Mouse (Mus musculus): ENCODE measurements at regions not wholly inside any gene's neighbourhood (a gene's known extent, or its start where the extent isn't known, plus 50 kb on each side); places are given as distances from the start of the nearest gene placed in this dataset.

GRCm38 (mm10) chr13:56350705-56351400 is 54.5 kb upstream of the Cxcl14 start:
- peak; percentile 46 to 62 for DNase-seq (ENCODE audit: low spot score in 2 of 2)

- no peak for DNase-seq (ENCODE audit: low spot score in 2 of 2)
Measured at GRCm38 (mm10) chr13:56351401-56351735, 55.0 kb upstream of the Cxcl14 start.

DNA sequence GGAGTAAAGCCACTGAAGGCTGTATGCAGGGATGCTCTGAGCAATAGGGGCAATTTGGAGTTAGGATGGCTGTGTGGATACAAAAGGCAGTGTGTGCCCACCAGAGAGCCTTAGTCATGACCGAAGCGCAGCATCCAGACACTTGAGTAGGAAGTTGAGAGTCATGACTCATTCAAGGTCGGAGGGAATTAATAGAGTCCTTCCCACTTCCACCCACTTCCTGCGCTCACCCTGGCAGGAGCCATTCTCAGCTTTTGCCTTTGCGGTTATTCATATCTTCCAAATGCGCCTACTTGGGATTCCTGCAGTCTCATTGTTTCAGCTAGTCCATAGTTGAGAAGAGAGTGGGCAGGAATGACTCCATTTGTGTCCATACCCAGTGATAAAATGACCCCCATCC is 56.1 kb upstream of the Cxcl14 start:
- peak in 1 of 2 experiments; percentile 14 for DNase-seq (ENCODE audit: low spot score in 2 of 2)

GRCm38 (mm10) chr13:56352839-56353605 is 56.7 kb upstream of the Cxcl14 start:
- no peak for DNase-seq (ENCODE audit: low spot score in 2 of 2)

DNA sequence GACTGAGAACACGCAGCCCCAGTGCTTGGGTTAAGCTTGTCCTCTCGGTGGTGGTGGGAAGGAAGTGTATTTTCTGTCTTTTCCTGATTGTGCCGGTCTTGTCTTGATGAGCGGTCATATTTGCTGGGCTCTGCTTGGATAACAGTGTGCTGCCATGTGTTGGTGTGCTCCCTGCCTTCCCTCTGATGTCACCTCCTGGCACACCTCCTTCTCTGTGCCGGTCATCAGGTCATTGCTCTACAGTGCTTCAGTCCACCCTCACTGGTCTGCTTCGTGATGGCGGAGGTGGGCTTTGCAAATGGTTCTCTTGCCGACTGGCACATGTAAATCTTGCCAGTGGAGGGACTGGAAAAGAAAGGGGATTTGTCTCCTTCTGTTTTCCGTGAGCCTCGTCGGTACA is 57.6 kb upstream of the Cxcl14 start:
- no peak for DNase-seq (ENCODE audit: low spot score in 2 of 2)

- DNase-seq (ENCODE audit: low spot score in 2 of 2): no peak
Measured at GRCm38 (mm10) chr13:56354630-56355029, 58.3 kb upstream of the Cxcl14 start.

DNA sequence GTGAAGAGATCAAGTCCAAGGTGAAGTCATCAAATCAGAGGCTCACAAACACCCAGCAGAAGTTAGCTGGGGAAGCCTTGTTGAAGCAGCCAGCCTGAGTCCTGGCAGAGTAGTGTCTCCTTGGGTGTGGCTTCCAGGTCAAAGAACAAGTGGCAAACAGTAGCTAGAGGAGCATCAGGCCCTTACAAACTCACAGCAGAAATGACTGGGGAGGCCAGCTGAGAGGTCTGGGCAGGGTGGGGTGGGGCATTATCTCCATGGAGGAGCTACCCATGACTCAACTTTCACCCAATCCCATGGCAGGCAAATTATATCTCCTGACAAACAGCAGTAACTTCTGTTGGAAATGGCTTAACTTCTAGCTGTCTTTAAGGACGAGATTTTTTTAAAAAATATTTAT is 60.6 kb upstream of the Cxcl14 start:
- no peak for DNase-seq (ENCODE audit: low spot score in 2 of 2)

- DNase-seq (ENCODE audit: low spot score in 2 of 2): no peak
Measured at GRCm38 (mm10) chr13:56357955-56358354, 61.6 kb upstream of the Cxcl14 start.

DNA sequence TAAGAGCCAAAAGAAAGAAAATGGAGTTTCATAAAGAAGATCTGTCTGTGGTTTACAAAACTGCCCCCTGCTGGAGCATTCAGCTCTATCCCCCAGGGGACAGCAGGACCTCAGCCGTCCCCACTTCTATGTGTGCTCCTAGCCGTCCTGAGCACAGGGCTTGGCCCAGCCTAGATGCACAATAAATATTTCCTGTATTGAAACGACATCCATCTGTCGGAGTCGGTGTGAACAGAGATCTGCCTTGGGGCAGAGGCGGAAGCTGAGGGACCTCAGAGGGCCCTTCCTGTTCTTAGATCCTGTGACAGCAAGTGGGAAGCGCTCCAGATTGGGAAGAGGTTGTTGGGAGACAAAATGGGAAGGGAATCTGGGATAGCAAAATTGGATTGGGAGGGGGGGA is 62.5 kb upstream of the Cxcl14 start:
- no peak for DNase-seq (ENCODE audit: low spot score in 2 of 2)

- DNase-seq (ENCODE audit: low spot score in 2 of 2): no peak
Measured at GRCm38 (mm10) chr13:56359554-56359953, 63.2 kb upstream of the Cxcl14 start.

GRCm38 (mm10) chr13:56360803-56361202 is 64.5 kb upstream of the Cxcl14 start:
- no peak for DNase-seq (ENCODE audit: low spot score in 2 of 2)

GRCm38 (mm10) chr13:56362238-56362637 is 64.2 kb upstream of the Gm3045 start:
- no peak for DNase-seq (ENCODE audit: low spot score in 2 of 2)

- DNase-seq (ENCODE audit: low spot score in 2 of 2): no peak
Measured at GRCm38 (mm10) chr13:56362646-56363045, 63.7 kb upstream of the Gm3045 start.

GRCm38 (mm10) chr13:56369600-56369999 is 56.8 kb upstream of the Gm3045 start:
- DNase-seq (ENCODE audit: low spot score in 2 of 2): no peak

DNA sequence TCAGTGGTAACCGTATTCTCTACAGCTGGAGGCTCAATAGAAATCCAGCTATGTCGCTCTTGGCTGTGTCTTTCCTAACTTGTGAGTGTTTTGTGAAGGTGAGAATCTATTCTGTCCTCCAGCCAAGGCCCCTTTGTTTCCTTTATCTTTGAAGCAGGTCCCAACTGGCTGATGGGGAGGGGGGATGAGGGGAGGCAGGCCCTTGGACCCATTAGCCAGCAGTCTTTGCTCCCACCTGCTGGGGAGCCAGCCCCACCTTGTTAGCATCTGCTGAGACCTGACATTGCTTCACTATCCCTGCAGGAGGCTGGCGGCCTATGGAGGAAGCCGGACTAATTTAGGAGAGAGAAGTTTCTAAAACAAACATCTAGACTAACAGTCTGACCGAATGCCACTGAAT is 55.0 kb upstream of the Gm3045 start:
- no peak for DNase-seq (ENCODE audit: low spot score in 2 of 2)

- no peak for DNase-seq (ENCODE audit: low spot score in 2 of 2)
Measured at GRCm38 (mm10) chr13:56372003-56372725, 54.2 kb upstream of the Gm3045 start.

DNA sequence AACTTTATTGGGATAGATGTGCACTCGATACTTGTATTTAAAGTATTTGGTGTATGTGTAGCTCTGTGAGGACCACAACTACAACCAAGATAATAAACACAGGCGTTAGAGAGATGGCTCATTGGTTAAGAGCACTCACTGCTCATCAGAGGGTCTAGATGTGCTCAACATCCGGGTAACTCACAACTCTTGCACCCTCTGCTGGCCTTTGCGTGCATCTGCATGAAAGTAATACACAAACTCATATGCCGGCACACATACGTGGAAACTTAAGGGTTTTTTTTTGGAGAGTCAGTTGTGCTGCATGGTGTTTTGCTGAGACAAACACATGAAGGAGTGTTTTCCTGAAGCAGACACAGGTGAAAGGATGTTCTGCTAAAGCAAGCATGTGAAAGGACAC is 53.7 kb upstream of the Gm3045 start:
- no peak for DNase-seq (ENCODE audit: low spot score in 2 of 2)
